Mouse (Mus musculus) myocyte (in vitro differentiated cells): ENCODE measurements around the gene Tmprss2. TPM values are rescaled to one million over a fixed set of nuclear protein-coding genes. Genes with fewer than 3 reads are reported as not detected.

ENCODE experiments used
- H3K27me3 ChIP-seq: one replicate; pipeline ENCODE4 v1.6.1; 2011; ENCODE audit not compliant: control insufficient read depth, insufficient read depth, insufficient read length
- H3K36me3 ChIP-seq: one replicate; pipeline ENCODE4 v1.6.1; 2011; ENCODE audit not compliant: control insufficient read depth, insufficient read depth
- H3K4me2 ChIP-seq: one replicate; pipeline ENCODE4 v1.6.1; 2011; ENCODE audit warnings: low read depth, control low read depth
- H3K4me3 ChIP-seq: one replicate; pipeline ENCODE4 v1.5.1; 2011; ENCODE audit warnings: mild to moderate bottlenecking, control low read depth, moderate library complexity
- H3K79me2 ChIP-seq: one replicate; pipeline ENCODE4 v1.6.1; 2011; ENCODE audit not compliant: control insufficient read depth, insufficient read depth
- H3ac ChIP-seq: one replicate; pipeline ENCODE4 v1.6.1; 2011; ENCODE audit not compliant: control insufficient read depth, insufficient read length
- CEBPB ChIP-seq: IDR thresholded peaks from 2 replicates; pipeline ENCODE4 v1.6.1; 2011; ENCODE audit warnings: mild to moderate bottlenecking, moderate library complexity; ENCODE audit not compliant: poor library complexity, insufficient read depth, severe bottlenecking
- E2F4 ChIP-seq: IDR thresholded peaks from one replicate; pipeline ENCODE4 v1.6.1; 2011; ENCODE audit warnings: mild to moderate bottlenecking, control low read depth, moderate library complexity; ENCODE audit not compliant: insufficient read depth
- MAX ChIP-seq: IDR thresholded peaks from one replicate; pipeline ENCODE4 v1.6.1; 2011; ENCODE audit warnings: low read depth, mild to moderate bottlenecking, control low read depth
- MYOD1 ChIP-seq, 3 experiments: IDR thresholded peaks; one replicate each; pipeline ENCODE4 v1.6.1; 2011; ENCODE audit warnings: control low read depth in 2 of 3, low read depth in 2 of 3, mild to moderate bottlenecking in 2 of 3, moderate library complexity in 1 of 3; ENCODE audit not compliant: insufficient read length in 2 of 3, control insufficient read depth in 1 of 3
- MYOG ChIP-seq, 3 experiments: IDR thresholded peaks; one replicate each; pipeline ENCODE4 v1.6.1; 2011; ENCODE audit warnings: control low read depth in 2 of 3, low read depth in 2 of 3, mild to moderate bottlenecking in 2 of 3; ENCODE audit not compliant: insufficient read length in 2 of 3, control insufficient read depth in 1 of 3, insufficient read depth in 1 of 3
- POLR2A ChIP-seq: IDR thresholded peaks from one replicate; pipeline ENCODE4 v1.6.1; 2011; ENCODE audit warnings: low read depth, mild to moderate bottlenecking, control low read depth, moderate library complexity; ENCODE audit not compliant: insufficient read length
- POLR2AphosphoS2 ChIP-seq: IDR thresholded peaks from one replicate; pipeline ENCODE4 v1.6.1; 2011; ENCODE audit warnings: low read depth, control low read depth; ENCODE audit not compliant: insufficient read length
- REST ChIP-seq: IDR thresholded peaks from one replicate; pipeline ENCODE4 v1.6.1; 2011; ENCODE audit warnings: mild to moderate bottlenecking, control low read depth, moderate library complexity; ENCODE audit not compliant: insufficient read depth, insufficient read length
- SRF ChIP-seq: IDR thresholded peaks from one replicate; pipeline ENCODE4 v1.6.1; 2011; ENCODE audit warnings: low read depth; ENCODE audit not compliant: control insufficient read depth, insufficient read length
- TCF12 ChIP-seq: IDR thresholded peaks from one replicate; pipeline ENCODE4 v1.6.1; 2011; ENCODE audit warnings: mild to moderate bottlenecking, control low read depth; ENCODE audit not compliant: poor library complexity, insufficient read depth, severe bottlenecking
- TCF3 ChIP-seq: IDR thresholded peaks from one replicate; pipeline ENCODE4 v1.6.1; 2011; ENCODE audit warnings: low read depth, control low read depth; ENCODE audit not compliant: insufficient read length
- USF1 ChIP-seq: IDR thresholded peaks from one replicate; pipeline ENCODE4 v1.6.1; 2011; ENCODE audit warnings: low read depth, mild to moderate bottlenecking, control low read depth, moderate library complexity
- polyA plus RNA-seq: library from polyadenylated mRNA; unstranded; fragments of >200 nt; fragmentation: generic; extraction: Trizol; gene quantifications from one replicate; pipeline ENCODE4 v1.2.1, GENCODE M21; 2012; ENCODE audit warnings: missing spikeins

Tmprss2 gene
- polyA plus RNA-seq, 1 experiment, result 0.05 TPM

- H3K4me2 ChIP-seq, result no peak overlapping the region
- no peaks in the 10 kb centered on the region for H3K27me3 ChIP-seq
- no peak overlapping the region for H3ac ChIP-seq
- no peaks in the 10 kb centered on the region for H3K79me2 ChIP-seq
- no peak overlapping the region for H3K4me3 ChIP-seq
- no peaks in the 10 kb centered on the region for H3K36me3 ChIP-seq
- TF ChIP-seq REST (no peak), MYOD1 (IDR thresholded peaks at IDR 0.05; ENCODE audit: control insufficient read depth in 1 of 3, insufficient read length in 2 of 3, low read depth in 2 of 3) (no peak), TCF12 (no peak), CEBPB (no peak), SRF (no peak), MAX (no peak), USF1 (no peak), E2F4 (no peak), MYOG (IDR thresholded peaks at IDR 0.05; ENCODE audit: control insufficient read depth in 1 of 3, insufficient read depth in 1 of 3, insufficient read length in 2 of 3, low read depth in 2 of 3) (no peak), POLR2A (no peak), POLR2AphosphoS2 (no peak), TCF3 (no peak)
Measured at GRCm38 (mm10) chr16:97618285-97618684, 7.3 kb upstream of the Tmprss2 start.

- Histone ChIP-seq H3K4me3 (no peak overlapping the region), H3K79me2 (no peaks in the 10 kb centered on the region), H3K27me3 (peaks cover 21% of the 10 kb centered on the region), H3ac (no peak overlapping the region), H3K36me3 (no peaks in the 10 kb centered on the region), H3K4me2 (no peak overlapping the region)
- TF ChIP-seq TCF3 (no peak), TCF12 (no peak), MYOD1 (IDR thresholded peaks at IDR 0.05; ENCODE audit: control insufficient read depth in 1 of 3, insufficient read length in 2 of 3, low read depth in 2 of 3) (no peak), REST (no peak)
Measured at GRCm38 (mm10) chr16:97612009-97612408, 1.0 kb upstream of the Tmprss2 start.

GRCm38 (mm10) chr16:97610246-97610645 is 749 bp downstream of the Tmprss2 start:
- Histone ChIP-seq H3K4me3 (no peak overlapping the region), H3K27me3 (peaks cover 21% of the 10 kb centered on the region), H3K4me2 (no peak overlapping the region), H3ac (no peak overlapping the region), H3K79me2 (no peaks in the 10 kb centered on the region), H3K36me3 (no peaks in the 10 kb centered on the region)
- no peak for TF ChIP-seq MAX
- no peak for TF ChIP-seq POLR2A
- TF ChIP-seq CEBPB, result no peak
- TF ChIP-seq MYOG (IDR thresholded peaks at IDR 0.05; ENCODE audit: control insufficient read depth in 1 of 3, insufficient read depth in 1 of 3, insufficient read length in 2 of 3, low read depth in 2 of 3), result no peak
- no peak for TF ChIP-seq TCF12
- TF ChIP-seq USF1, result no peak
- no peak for TF ChIP-seq E2F4

GRCm38 (mm10) chr16:97609676-97610075 is 1.3 kb downstream of the Tmprss2 start:
- TF ChIP-seq REST (no peak), TCF12 (no peak), SRF (no peak), MAX (no peak), E2F4 (no peak), MYOG (IDR thresholded peaks at IDR 0.05; ENCODE audit: control insufficient read depth in 1 of 3, insufficient read depth in 1 of 3, insufficient read length in 2 of 3, low read depth in 2 of 3) (no peak), TCF3 (no peak), POLR2AphosphoS2 (no peak), MYOD1 (IDR thresholded peaks at IDR 0.05; ENCODE audit: control insufficient read depth in 1 of 3, insufficient read length in 2 of 3, low read depth in 2 of 3) (no peak), CEBPB (no peak)

GRCm38 (mm10) chr16:97607956-97608355 is 3.0 kb downstream of the Tmprss2 start:
- no peak for TF ChIP-seq E2F4
- no peak for TF ChIP-seq MYOD1 (IDR thresholded peaks at IDR 0.05; ENCODE audit: control insufficient read depth in 1 of 3, insufficient read length in 2 of 3, low read depth in 2 of 3)

More at GRCm38 (mm10) chr16:97609676-97610075, 1.3 kb downstream of the Tmprss2 start:
- Histone ChIP-seq H3K79me2 (no peaks in the 10 kb centered on the region), H3K4me2 (no peak overlapping the region), H3K4me3 (no peak overlapping the region), H3ac (no peak overlapping the region), H3K36me3 (no peaks in the 10 kb centered on the region), H3K27me3 (peaks cover 21% of the 10 kb centered on the region)

More at GRCm38 (mm10) chr16:97607956-97608355, 3.0 kb downstream of the Tmprss2 start:
- Histone ChIP-seq H3K36me3 (no peaks in the 10 kb centered on the region), H3K4me3 (no peak overlapping the region), H3K4me2 (no peak overlapping the region), H3ac (no peak overlapping the region), H3K27me3 (peaks cover 21% of the 10 kb centered on the region), H3K79me2 (no peaks in the 10 kb centered on the region)
